Mouse (Mus musculus): ENCODE results near the gene Setd1b. TPM values are rescaled to one million over a fixed set of nuclear protein-coding genes. Genes with fewer than 3 reads are reported as not detected.

Setd1b gene
- total RNA-seq, 2 experiments from 2014 or later = 9.8 to 11.3 TPM

DNA sequence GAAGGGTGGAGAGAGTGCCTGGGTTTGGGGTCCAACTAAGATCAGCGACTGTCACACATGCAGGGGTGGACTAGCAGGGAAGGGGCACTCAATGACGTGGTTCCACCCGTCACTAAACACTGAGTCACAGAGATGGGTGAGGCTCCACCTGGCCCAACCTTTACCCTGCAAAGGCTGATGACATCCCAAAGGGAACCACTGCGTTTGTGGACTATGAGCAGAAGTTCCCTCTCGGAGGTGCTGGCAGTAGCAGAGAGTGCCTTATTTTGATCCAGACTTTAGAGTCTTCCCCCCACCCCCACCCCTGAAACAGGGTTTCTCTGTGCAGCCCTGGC lies 11.2 kb upstream of the Setd1b start:
- no peak overlapping the region for H3K4me3 ChIP-seq
- no peak overlapping the region for H3K27ac ChIP-seq
- no peak for TF ChIP-seq CTCF (IDR thresholded peaks at IDR 0.05)
- intact Hi-C loops (cut with DNase I) = no loop called here
- no peak for DNase-seq

DNA sequence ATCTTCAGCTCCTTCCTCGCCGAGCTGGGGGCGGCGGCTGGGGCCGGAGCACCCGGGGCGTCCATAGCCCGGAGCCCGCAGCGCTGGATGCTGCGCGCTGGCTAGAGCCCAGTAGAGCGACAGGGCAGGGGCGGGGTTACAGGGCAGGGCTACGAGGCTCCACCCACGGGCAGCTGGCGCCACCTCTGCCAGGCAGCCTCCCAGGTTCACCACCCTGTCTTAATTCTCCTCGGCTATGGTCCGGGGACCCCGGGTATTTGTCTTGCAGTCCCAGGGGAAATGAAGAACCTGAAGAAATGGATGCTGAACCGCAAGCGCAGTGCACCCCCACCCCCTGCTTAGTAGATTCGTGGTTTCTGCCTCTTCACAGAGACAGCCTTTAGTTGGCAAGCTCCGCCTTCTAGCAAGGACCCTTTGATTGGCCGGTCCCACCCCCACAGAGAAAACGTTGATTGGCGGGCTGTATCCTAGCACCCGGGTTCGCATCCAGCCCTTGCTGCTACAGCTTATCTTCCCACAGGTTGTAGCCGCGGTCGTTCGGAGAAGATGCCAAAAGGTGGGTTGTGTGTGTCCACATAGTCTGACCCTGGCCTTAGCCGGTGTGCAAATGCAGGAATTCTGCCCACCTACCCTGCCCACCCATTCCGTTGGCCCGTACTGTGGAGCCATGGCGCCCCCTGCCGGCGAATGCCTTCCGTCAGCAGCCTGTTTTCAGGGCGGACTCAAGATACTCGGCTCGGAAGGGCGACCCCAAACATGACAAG lies 9.5 kb upstream of the Setd1b start, which contains the start of gene Rhof:
TSS of gene Rhof (minus strand) at position 385 of the 764 bp plus-strand sequence.
- peak within 1 kb of the TSS; percentile 98 for H3K27ac ChIP-seq
- H3K4me3 ChIP-seq = peak within 1 kb of the TSS; percentile 88
- DNase-seq = peak; percentile 87
- intact Hi-C loops (cut with DNase I) = loop anchor here (1.0 to 2.0 kb wide), 3 partner anchors 14 to 68 kb away; no protein-coding TSS in a partner anchor
- peak; percentile 93 for TF ChIP-seq CTCF (IDR thresholded peaks at IDR 0.05)

DNA sequence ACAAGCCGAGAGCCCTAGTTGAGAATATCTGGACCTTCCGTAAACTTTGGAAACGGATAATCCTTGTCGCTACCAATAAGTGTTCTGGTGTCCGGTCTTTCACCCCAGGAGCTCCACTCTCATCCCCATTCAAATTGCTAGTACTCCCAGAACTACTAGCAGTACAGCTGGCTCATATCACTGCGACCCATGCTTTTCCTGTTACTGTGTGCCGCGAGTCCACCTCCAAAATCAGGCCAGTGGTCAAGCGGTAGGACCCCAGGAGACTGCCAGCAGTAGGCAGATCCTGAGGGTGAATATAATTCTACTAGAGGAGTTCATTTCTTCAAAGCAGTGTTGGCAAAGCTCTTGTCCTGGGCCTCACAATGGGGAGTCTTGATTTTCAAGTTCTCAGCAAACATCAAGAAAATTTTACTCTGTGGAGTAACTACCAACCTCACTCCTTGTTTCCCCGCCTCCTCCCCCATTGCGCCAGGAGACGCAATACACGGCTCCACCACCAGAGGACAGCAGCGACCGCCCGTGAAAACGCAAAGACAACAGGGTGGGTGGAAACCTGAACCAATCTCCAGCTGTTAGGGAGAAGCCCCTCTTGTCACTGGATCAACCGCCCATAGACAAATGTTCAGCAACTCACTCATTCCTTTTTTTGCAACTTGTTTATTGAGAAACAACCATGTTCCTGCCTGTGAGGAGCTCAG lies 8.8 kb upstream of the Setd1b start:
- Histone ChIP-seq H3K27ac (peak overlapping the region; percentile 98), H3K4me3 (peak overlapping the region; percentile 88)
- TF ChIP-seq CTCF (IDR thresholded peaks at IDR 0.05) = no peak; the same call in 1 of the 2 replicates
- intact Hi-C loops (cut with DNase I) = loop anchor here (1.0 to 2.0 kb wide), 3 partner anchors 14 to 68 kb away; no protein-coding TSS in a partner anchor
- DNase-seq = peak; percentile 88

DNA sequence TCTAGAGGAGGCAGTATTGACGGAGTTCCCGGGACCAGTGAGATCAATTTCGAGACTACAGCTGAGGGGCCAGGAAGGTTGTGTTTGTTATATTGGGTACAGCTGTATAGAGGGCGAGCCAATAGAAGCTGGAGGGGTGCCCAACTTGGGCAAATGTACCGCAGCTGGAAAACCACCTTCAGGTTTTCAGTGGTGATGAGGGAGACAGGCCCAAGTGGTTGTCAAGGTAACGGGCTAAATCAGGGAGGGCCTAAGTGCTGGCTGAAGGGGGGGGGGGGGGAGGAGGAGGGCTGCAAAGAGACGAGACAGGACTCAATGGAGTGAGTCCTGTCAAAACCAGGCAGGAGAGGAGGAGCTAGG lies 8.2 kb upstream of the Setd1b start:
- Histone ChIP-seq H3K4me3 (peak overlapping the region; percentile 88), H3K27ac (peak overlapping the region; percentile 98)
- intact Hi-C loops (cut with DNase I) = loop anchor here (1.0 to 2.0 kb wide), 3 partner anchors 15 to 69 kb away; no protein-coding TSS in a partner anchor
- no peak for TF ChIP-seq CTCF (IDR thresholded peaks at IDR 0.05)
- DNase-seq = peak; percentile 54

DNA sequence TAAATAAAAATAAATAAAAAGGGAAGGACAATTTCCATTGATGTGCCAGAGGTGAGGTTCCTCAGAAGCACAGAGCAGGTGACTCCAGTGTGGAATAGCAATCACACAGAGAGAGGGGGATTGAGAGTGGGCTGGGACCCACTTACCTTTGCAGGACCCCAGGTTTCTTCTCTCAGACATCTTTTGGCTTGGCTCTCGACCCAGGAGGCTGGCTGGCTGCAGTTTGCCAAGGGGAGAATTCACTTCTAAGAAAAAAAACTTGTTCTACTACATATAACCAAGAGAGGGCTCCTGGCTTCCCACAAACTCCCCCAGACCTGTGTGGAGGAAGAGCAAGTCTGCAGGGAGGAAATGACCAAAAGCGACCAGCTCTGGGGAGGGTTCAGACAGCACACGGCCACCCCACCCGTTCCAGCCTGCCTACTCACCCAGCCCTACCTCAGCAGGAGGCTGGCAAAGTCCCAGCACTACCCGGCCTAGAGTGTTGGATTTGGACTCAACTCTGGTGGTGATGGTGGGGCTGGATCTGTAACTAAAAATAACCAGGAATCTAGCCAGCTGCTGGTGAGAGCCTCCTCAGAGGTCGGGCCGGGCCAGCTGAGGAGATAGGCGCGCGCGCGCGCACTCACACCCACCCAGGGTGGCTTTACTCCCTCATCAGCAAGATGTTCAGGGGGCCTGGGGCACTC lies 7.7 kb upstream of the Setd1b start:
- Histone ChIP-seq H3K4me3 (peak overlapping the region; percentile 88), H3K27ac (peak overlapping the region; percentile 98)
- no peak for TF ChIP-seq CTCF (IDR thresholded peaks at IDR 0.05)
- peak; percentile 93 for DNase-seq
- intact Hi-C loops (cut with DNase I) = no loop called here

DNA sequence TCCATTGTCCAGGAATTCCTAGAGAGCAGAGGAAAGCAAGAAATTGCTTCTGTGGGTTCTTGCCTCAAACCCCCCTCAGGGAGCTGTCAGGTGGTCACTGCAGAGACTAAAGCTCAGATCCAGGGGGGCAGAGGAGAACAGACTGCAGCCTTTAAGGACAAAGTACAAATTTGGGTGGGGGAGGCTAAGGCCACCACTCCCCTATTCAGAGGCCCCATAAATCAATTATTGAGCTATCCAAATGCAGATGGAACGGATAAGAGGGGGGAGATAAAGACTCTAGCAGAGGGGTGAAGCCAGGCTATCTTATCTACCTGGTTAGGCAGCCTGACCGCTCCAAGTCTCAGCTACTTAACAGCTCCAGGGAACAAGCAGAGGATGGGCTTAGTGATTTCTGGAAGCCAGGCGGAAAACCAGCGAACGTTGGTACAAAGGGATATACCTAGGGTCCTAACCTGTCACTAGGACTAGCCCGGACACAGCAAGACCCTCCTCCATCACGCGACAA lies 7.1 kb upstream of the Setd1b start:
- intact Hi-C loops (cut with DNase I) = no loop called here
- H3K4me3 ChIP-seq = peak overlapping the region; percentile 88
- no peak for TF ChIP-seq CTCF (IDR thresholded peaks at IDR 0.05)
- H3K27ac ChIP-seq = peak overlapping the region; percentile 98
- DNase-seq = peak; percentile 23

DNA sequence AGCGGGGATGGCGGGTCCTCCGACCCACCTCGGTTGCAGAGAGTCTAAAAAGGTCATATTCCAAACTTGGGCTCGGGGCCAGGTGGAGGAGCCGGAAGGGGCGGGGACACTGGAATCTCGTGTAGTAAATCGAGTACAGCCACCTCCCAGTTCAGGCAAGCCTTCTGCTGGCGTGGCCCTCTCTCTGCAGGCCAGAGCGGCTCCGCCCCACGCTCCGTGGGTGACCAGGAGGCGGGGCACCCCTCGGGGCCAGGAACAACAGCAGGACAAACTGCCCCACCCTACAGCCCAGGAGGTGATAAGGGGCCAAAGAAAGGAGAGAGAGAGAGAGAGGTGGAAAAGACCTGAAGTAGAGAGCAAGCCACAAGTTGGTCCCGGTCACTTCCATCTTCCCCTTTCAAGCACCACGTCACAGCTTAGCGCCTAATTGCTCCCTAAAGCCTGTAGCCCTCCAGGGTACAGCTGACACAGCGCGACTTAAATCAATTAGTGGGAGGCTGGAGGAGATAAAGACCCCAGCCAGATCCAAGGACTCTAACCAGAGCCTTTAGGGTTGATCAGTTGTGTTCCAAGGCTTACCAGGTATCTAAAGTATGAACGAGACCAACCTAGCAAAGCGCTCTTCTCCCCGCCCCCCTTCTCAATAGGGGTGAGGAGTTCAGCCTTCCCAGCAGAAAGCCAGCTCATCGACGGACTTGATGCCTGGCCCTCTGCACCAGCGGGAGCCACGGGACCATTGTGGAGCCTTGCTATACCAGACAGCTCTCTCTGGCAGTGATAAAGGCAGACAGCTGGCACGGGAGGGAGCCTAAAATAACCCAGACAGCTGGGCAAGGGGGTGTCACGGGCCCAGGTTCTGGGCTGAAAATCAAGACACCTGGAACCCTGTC lies 6.3 kb upstream of the Setd1b start:
- TF ChIP-seq CTCF (IDR thresholded peaks at IDR 0.05) = peak; percentile 26; the same call in 1 of the 2 replicates
- peak overlapping the region; percentile 88 for H3K4me3 ChIP-seq
- peak overlapping the region; percentile 98 for H3K27ac ChIP-seq
- intact Hi-C loops (cut with DNase I) = no loop called here
- DNase-seq = peak; percentile 97

DNA sequence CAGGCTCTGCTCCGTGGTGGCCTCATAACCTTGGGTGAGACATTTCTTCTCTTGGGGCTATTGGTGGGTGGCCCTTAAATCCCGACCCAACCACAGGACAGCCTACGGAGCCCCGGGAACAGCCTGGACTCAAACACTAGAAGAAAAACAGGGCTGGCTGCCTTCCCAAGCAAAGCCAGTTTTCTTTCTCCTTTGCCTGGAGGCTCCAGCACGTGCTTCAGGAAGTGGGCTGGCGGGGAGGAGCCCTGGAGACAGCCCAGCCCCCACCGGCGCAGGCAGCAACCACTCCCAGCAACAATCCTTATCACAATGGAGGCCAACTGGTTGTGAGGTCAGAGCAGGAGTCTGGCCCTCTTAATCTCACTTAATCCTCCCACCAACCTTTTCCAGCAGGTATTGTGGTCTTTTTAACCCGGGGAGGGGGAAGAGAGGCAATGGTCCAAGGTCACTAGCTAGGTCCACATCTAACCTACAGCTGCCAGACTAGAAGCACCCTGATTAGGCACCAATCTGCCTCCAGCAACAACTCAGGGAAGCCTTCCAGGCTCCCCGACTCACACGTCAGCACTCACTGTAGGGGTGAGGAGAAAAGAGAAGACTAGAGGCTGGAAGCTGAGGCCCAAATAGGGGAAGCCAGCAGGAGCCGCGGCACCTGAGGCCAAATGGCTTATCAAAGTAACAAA lies 5.5 kb upstream of the Setd1b start:
- H3K4me3 ChIP-seq = peak overlapping the region; percentile 88
- no peak for TF ChIP-seq CTCF (IDR thresholded peaks at IDR 0.05)
- DNase-seq = peak; percentile 94
- H3K27ac ChIP-seq = peak overlapping the region; percentile 98
- intact Hi-C loops (cut with DNase I) = no loop called here

DNA sequence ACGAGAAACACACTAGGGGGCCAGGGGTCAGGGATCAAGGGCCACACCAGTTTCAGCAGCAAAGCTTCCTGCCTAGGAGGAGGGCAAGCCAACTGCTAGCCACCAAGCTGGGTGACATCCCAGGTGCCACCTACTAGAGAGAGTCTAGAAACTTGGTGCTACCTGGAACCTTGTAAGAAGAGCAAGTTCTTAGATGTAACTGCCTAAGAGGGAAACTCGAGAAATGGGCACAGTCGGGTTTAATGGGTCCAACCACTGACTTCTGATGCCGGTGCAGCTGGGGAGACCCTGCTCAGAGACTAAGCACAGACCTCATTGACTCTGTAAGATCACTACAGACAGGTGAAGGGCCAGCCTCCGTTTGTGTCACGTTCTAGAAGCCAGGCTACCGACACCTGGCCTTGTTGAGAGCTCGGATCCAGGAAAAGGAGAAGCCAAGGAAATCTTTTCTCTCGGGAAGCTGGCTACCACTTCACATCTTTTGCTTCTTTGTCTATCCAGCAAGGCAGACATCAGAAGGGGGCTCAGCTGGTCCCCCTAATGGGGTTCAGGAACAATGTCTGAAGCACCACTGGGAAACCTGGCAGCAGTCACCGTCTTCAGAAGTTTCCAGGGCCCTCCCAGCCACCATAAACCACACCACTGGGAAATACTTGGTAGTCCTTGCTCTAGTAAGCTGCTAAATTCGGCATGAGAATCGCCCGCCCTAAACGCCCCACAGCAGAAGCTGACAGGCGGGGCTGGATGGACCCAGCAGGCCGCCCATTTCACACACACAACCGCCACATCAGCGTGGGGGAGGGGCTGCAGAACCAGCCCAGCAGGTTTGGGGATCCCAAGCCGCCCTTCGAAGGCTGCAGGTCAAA lies 4.7 kb upstream of the Setd1b start:
- Histone ChIP-seq H3K27ac (peak overlapping the region; percentile 98), H3K4me3 (peak overlapping the region; percentile 88)
- TF ChIP-seq CTCF (IDR thresholded peaks at IDR 0.05) = no peak
- intact Hi-C loops (cut with DNase I) = no loop called here
- DNase-seq = peak; percentile 96

DNA sequence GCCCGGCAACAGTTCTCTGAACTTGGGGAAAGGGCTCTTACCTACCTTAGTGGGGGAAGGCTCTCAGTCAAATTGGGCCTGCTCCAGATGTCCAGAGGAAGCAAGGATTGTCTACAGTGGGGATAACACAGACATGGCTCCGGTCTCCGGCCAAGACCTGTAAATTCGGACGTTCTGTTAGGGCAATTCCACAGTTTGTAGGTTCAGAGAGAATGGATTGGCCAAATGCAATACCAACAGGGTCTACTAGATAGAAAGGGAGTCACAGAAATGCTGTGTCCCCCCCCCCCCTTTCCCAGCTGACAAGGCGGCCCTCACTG lies 4.1 kb upstream of the Setd1b start:
- Histone ChIP-seq H3K27ac (peak overlapping the region; percentile 98), H3K4me3 (peak overlapping the region; percentile 88)
- no peak for TF ChIP-seq CTCF (IDR thresholded peaks at IDR 0.05)
- no peak for DNase-seq
- intact Hi-C loops (cut with DNase I) = no loop called here
